Mouse (Mus musculus): ENCODE data around the gene Vasp. TPM values are rescaled to one million over a fixed set of nuclear protein-coding genes. Genes with fewer than 3 reads are reported as not detected.

The Vasp gene
- polyA plus RNA-seq, 1 experiment: 187 TPM

DNA sequence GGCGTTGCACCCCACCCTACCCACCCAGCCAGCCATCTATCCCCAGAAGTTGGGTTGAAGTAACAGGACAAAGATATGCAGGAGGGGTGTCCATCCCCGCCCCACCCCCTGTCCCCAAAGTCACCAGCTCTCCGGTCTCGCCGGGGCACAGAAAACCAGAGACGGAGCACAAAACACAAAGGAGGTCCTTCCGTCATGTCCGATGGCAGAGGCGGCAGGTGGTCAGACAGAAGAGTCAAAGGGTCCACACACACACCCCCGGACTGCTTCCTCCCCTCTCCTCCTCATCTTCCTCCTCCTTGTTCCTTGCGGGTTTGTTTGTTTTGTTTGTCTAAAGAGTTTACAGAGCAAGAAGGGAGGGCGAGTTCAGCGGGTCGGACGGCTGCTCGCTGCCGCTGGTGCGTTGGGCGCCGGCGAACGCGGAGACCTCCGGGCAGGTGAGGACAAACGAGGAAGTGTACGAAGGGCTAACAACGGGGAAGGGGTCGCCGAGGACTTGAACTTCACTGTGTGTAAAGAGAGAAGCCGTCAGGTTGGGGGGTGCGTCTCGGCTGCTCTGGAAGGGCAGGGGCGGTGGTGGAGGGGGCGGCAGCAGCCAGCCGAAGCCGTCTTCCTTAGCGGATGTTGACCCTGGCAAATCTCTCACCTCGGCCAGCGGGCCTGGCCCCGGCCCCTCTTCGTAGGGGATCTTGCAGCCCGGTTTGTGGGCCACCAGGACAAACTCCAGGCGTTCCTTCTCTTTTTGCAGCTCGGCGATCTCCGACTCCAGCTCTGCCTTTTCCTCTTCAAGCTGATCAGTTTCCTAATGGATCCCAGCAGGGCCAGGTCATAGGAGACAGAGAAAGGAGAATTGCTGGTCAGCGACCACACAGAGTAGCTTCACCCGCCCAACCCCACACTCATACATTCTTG lies 33.1 kb upstream of the Vasp start:
- TF ChIP-seq CTCF (IDR thresholded peaks at IDR 0.05; ENCODE audit: low read depth, low read length): no peak
- no peak for TF ChIP-seq POLR2A (IDR thresholded peaks at IDR 0.05; ENCODE audit: borderline replicate concordance, low read depth, low read length)

DNA sequence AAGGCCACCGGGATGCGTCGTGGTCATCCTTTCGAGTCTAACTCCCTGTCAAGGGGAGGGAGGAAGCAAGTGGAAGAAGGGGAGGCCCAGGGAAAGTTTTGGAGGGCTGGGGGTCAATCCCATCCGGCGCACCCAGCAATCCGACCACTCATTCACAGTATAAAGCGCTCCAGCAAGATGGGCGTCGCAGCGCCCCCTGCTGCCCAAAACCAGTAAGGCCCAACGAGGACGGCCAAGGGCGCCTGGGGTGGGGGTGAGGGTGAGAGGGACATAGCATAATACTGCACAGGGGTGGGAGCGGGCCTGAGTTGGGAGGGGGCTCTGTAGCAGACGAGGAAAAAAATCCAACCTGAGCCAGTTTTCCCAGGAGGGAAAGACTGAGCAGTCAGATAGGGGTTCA lies 32.2 kb upstream of the Vasp start:
- H3K4me1 ChIP-seq (ENCODE audit: control insufficient read depth, insufficient read depth, low read length): peaks cover 12% of the 10 kb centered on the region
- H3K4me3 ChIP-seq (ENCODE audit: insufficient read depth, low read length): no peak overlapping the region
- TF ChIP-seq CTCF (IDR thresholded peaks at IDR 0.05; ENCODE audit: low read depth, low read length) (peak; percentile 86), POLR2A (IDR thresholded peaks at IDR 0.05; ENCODE audit: borderline replicate concordance, low read depth, low read length) (no peak)
- H3K27ac ChIP-seq (ENCODE audit: insufficient read depth, low read depth, low read length): no peak overlapping the region

More for the DNA sequence above, 33.1 kb upstream of the Vasp start:
- Histone ChIP-seq H3K4me1 (ENCODE audit: control insufficient read depth, insufficient read depth, low read length) (peaks cover 12% of the 10 kb centered on the region), H3K27ac (ENCODE audit: insufficient read depth, low read depth, low read length) (no peak overlapping the region), H3K4me3 (ENCODE audit: insufficient read depth, low read length) (no peak overlapping the region)

DNA sequence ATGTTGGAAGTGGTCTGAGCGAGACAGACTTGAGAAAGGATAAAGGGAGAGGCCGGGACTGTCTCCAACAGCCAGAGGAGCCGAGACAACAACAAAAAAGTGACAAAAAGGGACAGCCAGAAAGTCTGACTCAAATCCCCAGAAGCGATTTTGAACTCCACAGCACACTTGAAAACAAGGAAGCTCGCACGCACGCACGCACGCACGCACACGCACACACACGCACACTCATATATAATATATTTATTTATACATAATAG lies 31.4 kb upstream of the Vasp start:
- no peak overlapping the region for H3K27ac ChIP-seq (ENCODE audit: insufficient read depth, low read depth, low read length)
- no peak overlapping the region for H3K4me3 ChIP-seq (ENCODE audit: insufficient read depth, low read length)
- H3K4me1 ChIP-seq (ENCODE audit: control insufficient read depth, insufficient read depth, low read length): peaks cover 12% of the 10 kb centered on the region
- TF ChIP-seq POLR2A (IDR thresholded peaks at IDR 0.05; ENCODE audit: borderline replicate concordance, low read depth, low read length): no peak
- TF ChIP-seq CTCF (IDR thresholded peaks at IDR 0.05; ENCODE audit: low read depth, low read length): no peak

DNA sequence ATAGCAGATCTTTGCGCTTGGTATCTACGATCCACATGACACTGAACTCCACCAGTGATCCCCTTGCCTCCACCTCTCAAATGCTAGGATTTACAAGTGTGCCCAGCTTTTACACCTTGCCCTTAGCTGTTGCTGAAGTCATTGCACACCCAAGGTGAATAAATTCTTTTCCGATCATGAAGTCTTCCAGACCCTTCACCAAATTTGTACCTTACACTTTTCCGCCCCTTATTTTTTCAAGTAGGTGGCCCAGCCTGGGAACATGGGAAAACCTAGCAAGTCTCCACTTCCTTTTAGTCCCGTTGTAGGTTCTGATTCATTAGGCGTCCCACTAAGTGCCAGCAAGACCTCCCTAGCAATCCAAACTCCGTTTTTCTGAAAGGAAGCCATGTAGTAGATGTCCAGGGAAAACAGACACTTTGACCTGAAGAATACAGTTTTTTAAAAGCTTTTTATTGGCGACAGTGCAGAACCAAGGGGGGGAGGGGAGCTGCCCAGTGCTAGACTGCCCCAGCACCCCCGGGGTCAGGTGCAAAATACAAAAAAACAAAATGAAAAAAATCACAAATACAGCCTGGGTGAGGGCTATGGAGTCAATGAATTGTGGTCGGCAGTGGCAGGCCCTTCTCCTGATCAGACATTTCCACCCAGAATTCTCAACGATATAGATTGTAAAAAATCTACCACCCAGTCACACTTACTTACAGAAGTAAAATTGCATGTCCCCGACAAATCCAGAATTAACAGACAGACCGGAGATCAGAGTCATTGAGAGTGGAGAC lies 30.8 kb upstream of the Vasp start:
- no peak overlapping the region for H3K27ac ChIP-seq (ENCODE audit: insufficient read depth, low read depth, low read length)
- peaks cover 9% of the 10 kb centered on the region for H3K4me1 ChIP-seq (ENCODE audit: control insufficient read depth, insufficient read depth, low read length)
- TF ChIP-seq POLR2A (IDR thresholded peaks at IDR 0.05; ENCODE audit: borderline replicate concordance, low read depth, low read length) (no peak), CTCF (IDR thresholded peaks at IDR 0.05; ENCODE audit: low read depth, low read length) (no peak)
- no peak overlapping the region for H3K4me3 ChIP-seq (ENCODE audit: insufficient read depth, low read length)

DNA sequence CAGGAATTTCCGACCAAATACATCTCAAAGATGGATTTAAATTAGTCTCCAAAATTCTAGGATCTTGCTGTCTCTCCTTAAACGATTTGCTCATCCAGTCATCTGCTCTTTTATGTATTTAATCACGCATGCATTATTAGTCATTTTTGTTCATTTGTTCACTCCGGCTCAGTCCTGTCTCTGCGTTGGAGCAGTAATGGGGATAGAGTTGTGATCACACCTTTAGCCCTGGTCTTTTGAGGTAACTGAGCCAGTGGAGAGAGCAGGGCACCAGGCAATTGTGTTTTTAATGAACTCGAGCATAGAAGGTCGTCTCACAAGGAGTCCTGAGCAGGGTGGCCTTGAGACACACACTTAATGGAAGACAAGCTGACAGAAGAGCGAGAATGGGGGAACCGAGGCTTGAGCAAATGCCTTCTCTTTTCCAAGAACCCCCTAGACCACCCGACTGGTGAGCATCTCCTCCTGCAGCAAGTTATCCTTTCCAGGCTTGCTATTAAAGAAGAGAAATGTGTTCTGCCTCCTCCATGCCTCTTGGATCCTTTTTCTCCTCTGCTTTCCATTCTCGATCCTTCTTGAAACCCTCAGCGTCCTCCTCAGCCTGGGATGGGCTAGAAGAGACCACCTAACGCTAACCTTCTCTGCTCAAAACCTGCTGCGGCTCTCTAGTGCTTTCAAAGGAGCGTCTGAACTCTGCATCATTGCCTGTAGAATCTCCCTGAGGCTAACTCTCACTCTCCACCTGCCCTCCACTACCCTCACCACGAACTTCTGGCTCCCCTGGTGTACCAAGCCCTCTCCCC lies 30.0 kb upstream of the Vasp start:
- Histone ChIP-seq H3K27ac (ENCODE audit: insufficient read depth, low read depth, low read length) (no peak overlapping the region), H3K4me3 (ENCODE audit: insufficient read depth, low read length) (peak overlapping the region; percentile 14), H3K4me1 (ENCODE audit: control insufficient read depth, insufficient read depth, low read length) (peaks cover 9% of the 10 kb centered on the region)
- TF ChIP-seq POLR2A (IDR thresholded peaks at IDR 0.05; ENCODE audit: borderline replicate concordance, low read depth, low read length): no peak
- no peak for TF ChIP-seq CTCF (IDR thresholded peaks at IDR 0.05; ENCODE audit: low read depth, low read length)

DNA sequence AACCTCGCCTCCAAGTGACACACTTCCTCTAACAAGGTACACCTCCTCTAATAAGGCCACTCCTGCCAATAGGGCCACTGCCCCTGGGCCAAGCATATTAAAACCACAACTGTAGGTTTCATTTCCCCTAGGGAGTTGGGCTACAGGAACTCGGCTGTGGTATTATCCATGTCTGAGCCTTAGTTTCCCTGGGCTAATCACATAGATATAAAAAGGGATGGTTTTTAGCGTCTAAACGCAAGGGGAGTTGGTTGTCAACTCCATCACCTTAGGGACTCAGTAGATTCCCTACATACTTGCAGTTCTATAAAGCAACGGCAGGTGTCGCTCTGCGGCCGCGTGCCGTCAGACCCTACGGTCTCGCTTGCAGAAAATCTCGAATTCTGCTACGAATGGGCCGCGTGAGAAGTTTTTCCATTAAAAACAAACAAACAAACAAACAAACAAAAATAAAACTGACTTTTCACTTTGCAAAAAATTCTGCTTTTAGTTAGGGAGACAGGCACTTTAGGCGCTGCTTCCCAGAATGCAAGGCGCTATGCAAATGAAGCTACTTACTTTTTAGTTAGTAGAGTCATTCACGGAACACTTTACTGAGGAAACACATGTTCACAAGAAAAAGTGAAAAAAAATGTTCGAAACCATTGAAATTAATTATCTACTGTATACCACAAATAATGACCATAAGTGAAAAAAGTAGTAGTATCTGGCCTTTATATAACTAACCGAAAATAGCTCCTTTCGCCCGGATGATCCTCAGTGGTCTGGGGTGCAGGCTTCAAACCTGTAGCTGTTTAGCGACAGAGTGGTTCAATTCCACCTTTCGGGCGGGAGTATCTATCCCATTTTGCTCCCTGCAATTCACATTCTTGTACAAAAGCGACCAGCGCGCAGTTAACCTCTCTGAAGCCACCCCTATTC lies 29.1 kb upstream of the Vasp start:
- H3K4me3 ChIP-seq (ENCODE audit: insufficient read depth, low read length): peak overlapping the region; percentile 57
- no peak overlapping the region for H3K27ac ChIP-seq (ENCODE audit: insufficient read depth, low read depth, low read length)
- peaks cover 9% of the 10 kb centered on the region for H3K4me1 ChIP-seq (ENCODE audit: control insufficient read depth, insufficient read depth, low read length)
- TF ChIP-seq POLR2A (IDR thresholded peaks at IDR 0.05; ENCODE audit: borderline replicate concordance, low read depth, low read length) (no peak), CTCF (IDR thresholded peaks at IDR 0.05; ENCODE audit: low read depth, low read length) (peak; percentile 99)

DNA sequence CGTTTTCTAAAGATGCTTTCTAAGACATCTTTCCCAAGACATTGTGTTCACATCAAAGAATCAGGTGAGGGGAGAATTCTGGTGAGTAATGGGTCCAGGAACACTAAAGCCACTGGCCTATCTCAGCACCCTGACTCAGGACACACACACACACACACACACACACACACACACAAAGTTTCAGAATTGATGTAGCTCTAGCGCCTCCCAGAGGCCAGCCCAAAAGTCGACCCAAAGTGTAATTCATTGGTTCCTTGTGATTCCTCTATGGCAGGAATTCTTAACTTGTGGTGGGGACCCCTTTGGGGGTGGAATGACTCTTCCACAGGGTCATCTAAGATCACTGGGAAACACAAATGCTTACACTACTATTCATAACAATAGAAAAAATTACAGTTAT lies 27.6 kb upstream of the Vasp start:
- Histone ChIP-seq H3K4me3 (ENCODE audit: insufficient read depth, low read length) (no peak overlapping the region), H3K27ac (ENCODE audit: insufficient read depth, low read depth, low read length) (no peak overlapping the region), H3K4me1 (ENCODE audit: control insufficient read depth, insufficient read depth, low read length) (peaks cover 9% of the 10 kb centered on the region)
- TF ChIP-seq CTCF (IDR thresholded peaks at IDR 0.05; ENCODE audit: low read depth, low read length) (peak; percentile 71), POLR2A (IDR thresholded peaks at IDR 0.05; ENCODE audit: borderline replicate concordance, low read depth, low read length) (no peak)

DNA sequence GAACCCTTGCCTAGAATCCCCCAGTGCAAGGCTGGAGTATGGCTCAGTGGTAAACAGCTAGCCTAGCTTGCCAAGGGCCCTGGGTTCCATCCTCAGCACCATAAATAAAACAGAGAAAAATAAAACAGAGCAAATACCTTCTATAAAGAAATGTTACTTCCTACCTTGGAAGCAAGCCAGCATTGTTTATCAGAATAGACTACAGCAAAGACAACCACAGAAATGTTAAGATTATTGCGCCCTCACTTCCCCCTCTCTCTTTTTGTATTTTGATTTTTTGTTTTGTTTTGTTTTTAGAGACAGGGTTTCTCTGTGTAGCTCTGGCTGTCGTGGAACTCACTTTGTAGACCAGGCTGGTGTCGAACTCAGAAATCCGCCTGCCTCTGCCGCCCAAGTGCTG lies 26.2 kb upstream of the Vasp start:
- Histone ChIP-seq H3K4me1 (ENCODE audit: control insufficient read depth, insufficient read depth, low read length) (peaks cover 9% of the 10 kb centered on the region), H3K4me3 (ENCODE audit: insufficient read depth, low read length) (no peak overlapping the region), H3K27ac (ENCODE audit: insufficient read depth, low read depth, low read length) (no peak overlapping the region)
- TF ChIP-seq CTCF (IDR thresholded peaks at IDR 0.05; ENCODE audit: low read depth, low read length): no peak
- TF ChIP-seq POLR2A (IDR thresholded peaks at IDR 0.05; ENCODE audit: borderline replicate concordance, low read depth, low read length): no peak

DNA sequence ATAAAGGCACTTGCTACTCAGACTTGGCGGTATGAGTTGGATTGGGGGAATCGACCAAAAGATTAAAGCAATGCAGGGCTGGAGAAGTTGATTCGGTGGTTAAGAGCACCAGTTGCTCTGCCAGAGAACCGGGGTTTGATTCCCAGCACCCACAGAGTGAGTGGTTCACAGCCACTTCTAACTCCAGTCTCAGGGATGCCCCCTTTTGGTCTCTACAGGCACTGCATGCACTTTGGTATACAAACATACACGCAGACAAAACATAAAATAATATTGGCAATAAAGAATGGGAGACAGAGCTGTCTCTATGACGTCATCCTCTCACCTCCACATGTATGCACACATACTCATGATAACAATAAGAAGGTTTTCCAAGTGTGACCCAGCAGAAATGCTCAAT lies 25.4 kb upstream of the Vasp start:
- Histone ChIP-seq H3K4me1 (ENCODE audit: control insufficient read depth, insufficient read depth, low read length) (peaks cover 9% of the 10 kb centered on the region), H3K4me3 (ENCODE audit: insufficient read depth, low read length) (no peak overlapping the region)
- TF ChIP-seq CTCF (IDR thresholded peaks at IDR 0.05; ENCODE audit: low read depth, low read length) (no peak), POLR2A (IDR thresholded peaks at IDR 0.05; ENCODE audit: borderline replicate concordance, low read depth, low read length) (no peak)

More for the DNA sequence above, 25.4 kb upstream of the Vasp start:
- no peak overlapping the region for H3K27ac ChIP-seq (ENCODE audit: insufficient read depth, low read depth, low read length)

All from bone marrow macrophage, adult 2 months (primary cell).